Mouse (Mus musculus) CH12.LX (cell line): ENCODE measurements around the gene Wdr59. TPM values are rescaled to one million over a fixed set of nuclear protein-coding genes. Genes with fewer than 3 reads are reported as not detected.

Experiments
- DNase-seq: peaks from one replicate; pipeline ENCODE4 v3.0.0-alpha.2; 2013; ENCODE audit errors: extremely low read depth
- H3K27ac ChIP-seq: 2 replicates; pipeline ENCODE4 v1.5.1; 2012; ENCODE audit warnings: low read depth, mild to moderate bottlenecking, control low read depth, moderate library complexity; ENCODE audit not compliant: insufficient read depth
- H3K27me3 ChIP-seq: replicated peaks from 2 replicates; pipeline ENCODE3; 2012; ENCODE audit warnings: inconsistent platforms
- H3K36me3 ChIP-seq, 2 experiments: replicated peaks in 1 of 2; 2 replicates each; pipeline versions ENCODE3 to v1.6.1; 2012; ENCODE audit warnings: inconsistent platforms in 1 of 2, low read length in 1 of 2, mild to moderate bottlenecking in 1 of 2, mixed read lengths in 1 of 2, moderate library complexity in 1 of 2; ENCODE audit not compliant: control insufficient read depth in 1 of 2, insufficient read depth in 1 of 2
- H3K4me1 ChIP-seq, 2 experiments: 2 replicates each; pipeline ENCODE4 v1.6.1; 2012; ENCODE audit warnings: inconsistent platforms in 1 of 2, moderate library complexity in 1 of 2; ENCODE audit not compliant: insufficient read depth in 2 of 2, control insufficient read depth in 1 of 2
- H3K4me2 ChIP-seq: 2 replicates; pipeline ENCODE4 v1.6.1; 2012; ENCODE audit warnings: low read depth, mild to moderate bottlenecking, control low read depth; ENCODE audit not compliant: poor library complexity, insufficient read depth, severe bottlenecking
- H3K4me3 ChIP-seq, 3 experiments: fragments of 150-350 bp in 1 of 3; sonication (generic) in 1 of 3; replicated peaks in 1 of 3; 2 replicates each; pipeline versions ENCODE3 to v1.5.1; 2011 to 2012; ENCODE audit warnings: low read depth in 2 of 3, low read length in 2 of 3, mild to moderate bottlenecking in 2 of 3, moderate library complexity in 2 of 3, control low read depth in 1 of 3, improper control_type of control experiment in 1 of 3, inconsistent platforms in 1 of 3, mixed read lengths in 1 of 3; ENCODE audit not compliant: poor library complexity in 1 of 3
- H3K79me2 ChIP-seq: replicated peaks from 2 replicates; pipeline ENCODE4 v1.6.1; 2012; ENCODE audit warnings: mild to moderate bottlenecking, moderate library complexity; ENCODE audit not compliant: control insufficient read depth, poor library complexity, insufficient read depth, severe bottlenecking; ENCODE audit errors: extremely low read depth
- H3K9ac ChIP-seq: 2 replicates; pipeline ENCODE4 v1.6.1; 2012; ENCODE audit warnings: low read depth, mild to moderate bottlenecking, control low read depth, moderate library complexity; ENCODE audit not compliant: insufficient read depth
- H3K9me3 ChIP-seq: replicated peaks from 2 replicates; pipeline ENCODE3; 2012; ENCODE audit warnings: low read length, inconsistent platforms, mixed read lengths
- BHLHE40 ChIP-seq: IDR thresholded peaks from 2 replicates; pipeline ENCODE4 v1.6.1; 2011; ENCODE audit warnings: mild to moderate bottlenecking, low read depth, low read length, improper control_type of control experiment
- CHD2 ChIP-seq: IDR thresholded peaks from 2 replicates; pipeline ENCODE4 v1.6.1; 2011; ENCODE audit warnings: low read length, improper control_type of control experiment
- CTCF ChIP-seq, 2 experiments: IDR thresholded peaks in 1 of 2; conservative IDR thresholded peaks in 1 of 2; 2 replicates each; pipeline ENCODE4 v1.5.1; 2011 to 2012; ENCODE audit warnings: low read depth in 2 of 2, low read length in 2 of 2, improper control_type of control experiment in 1 of 2, inconsistent platforms in 1 of 2, mild to moderate bottlenecking in 1 of 2, moderate library complexity in 1 of 2
- ELF1 ChIP-seq: IDR thresholded peaks from 2 replicates; pipeline ENCODE4 v1.6.1; 2014; ENCODE audit warnings: low read depth, mild to moderate bottlenecking, inconsistent platforms, low read length, improper control_type of control experiment
- EP300 ChIP-seq: IDR thresholded peaks from 2 replicates; pipeline ENCODE4 v1.6.1; 2011; ENCODE audit warnings: low read length, improper control_type of control experiment
- GABPA ChIP-seq: IDR thresholded peaks from 2 replicates; pipeline ENCODE4 v1.6.1; 2012; ENCODE audit warnings: low read depth, low read length, improper control_type of control experiment, inconsistent platforms; ENCODE audit not compliant: insufficient replicate concordance
- IRF4 ChIP-seq: IDR thresholded peaks from 2 replicates; pipeline ENCODE4 v1.6.1; 2014; ENCODE audit warnings: low read depth, mild to moderate bottlenecking, inconsistent platforms, low read length, improper control_type of control experiment
- JUND ChIP-seq: conservative IDR thresholded peaks from 2 replicates; pipeline ENCODE4 v1.6.1; 2011; ENCODE audit warnings: low read depth, low read length, improper control_type of control experiment
- KAT2A ChIP-seq: IDR thresholded peaks from 2 replicates; pipeline ENCODE4 v1.6.1; 2012; ENCODE audit warnings: low read length, improper control_type of control experiment, inconsistent platforms; ENCODE audit not compliant: insufficient replicate concordance
- MAX ChIP-seq: IDR thresholded peaks from 2 replicates; pipeline ENCODE4 v1.6.1; 2011; ENCODE audit warnings: low read length, improper control_type of control experiment
- NRF1 ChIP-seq: IDR thresholded peaks from 2 replicates; pipeline ENCODE4 v1.6.1; 2014; ENCODE audit warnings: low read depth, mild to moderate bottlenecking, inconsistent platforms, low read length, improper control_type of control experiment, moderate library complexity
- POLR2A ChIP-seq: IDR thresholded peaks from 2 replicates; pipeline ENCODE4 v1.6.1; 2011; ENCODE audit warnings: low read depth, mild to moderate bottlenecking, improper control_type of control experiment, low read length
- RCOR1 ChIP-seq: conservative IDR thresholded peaks from 2 replicates; pipeline ENCODE4 v1.6.1; 2012; ENCODE audit warnings: low read depth, mild to moderate bottlenecking, inconsistent platforms, low read length, improper control_type of control experiment
- SIN3A ChIP-seq: IDR thresholded peaks from 2 replicates; pipeline ENCODE4 v1.6.1; 2012; ENCODE audit warnings: low read length, improper control_type of control experiment, inconsistent platforms
- TCF12 ChIP-seq: IDR thresholded peaks from 2 replicates; pipeline ENCODE4 v1.6.1; 2014; ENCODE audit warnings: low read depth, mild to moderate bottlenecking, inconsistent platforms, low read length, improper control_type of control experiment
- USF1 ChIP-seq: IDR thresholded peaks from 2 replicates; pipeline ENCODE4 v1.6.1; 2014; ENCODE audit warnings: low read depth, mild to moderate bottlenecking, inconsistent platforms, low read length, improper control_type of control experiment
- dilution Hi-C: fragments of 300-500 bp; cut with MboI; formaldehyde crosslinking; loops from 2 replicates; pipeline ENCODE4 v1.14.3; 2020; ENCODE audit warnings: low sequenced_read_pairs; ENCODE audit not compliant: extremely low pct_unique_long_range_greater_than_20kb, extremely low pct_ligation_motif_present
- in situ Hi-C: fragments of 300-500 bp; cut with MboI; formaldehyde crosslinking; loops from 3 replicates; pipeline ENCODE4 v1.14.3; 2019; ENCODE audit warnings: low sequenced_read_pairs, low pct_ligation_motif_present, low pct_unique_long_range_greater_than_20kb, mixed read lengths
- polyA plus RNA-seq: library from polyadenylated mRNA; unstranded; fragments of >175 nt; gene quantifications from 2 replicates; pipeline ENCODE4 v1.2.1, GENCODE M21; 2012; ENCODE audit warnings: low read depth; ENCODE audit not compliant: insufficient read length
- total RNA-seq, 2 experiments: library from RNA; depleted of rRNA; stranded (reverse); fragments of 300-350 nt in 1 of 2; fragments of >200 nt in 1 of 2; gene quantifications; 2 replicates each; pipeline ENCODE4 v1.2.3; 2012 to 2014

Gene Wdr59
- total and polyA plus RNA-seq, 3 experiments, result 6.2 to 15.6 (median 8.1) TPM

GRCm38 (mm10) chr8:111512941-111513340 is 9.0 kb downstream of the Wdr59 start:
- Histone ChIP-seq H3K4me1 (peaks cover 0 to 9% of the 10 kb centered on the region in 2 experiments; a peak in 2 of 4 replicates), H3K4me2 (no peak overlapping the region), H3K27me3 (no peaks in the 10 kb centered on the region), H3K36me3 (peaks cover 0 to 43% of the 10 kb centered on the region in 2 experiments), H3K27ac (no peak overlapping the region), H3K9me3 (peaks cover 10% of the 10 kb centered on the region), H3K4me3 (no peak overlapping the region), H3K9ac (no peak overlapping the region), H3K79me2 (peaks cover 1% of the 10 kb centered on the region; the same call in 1 of the 2 replicates)
- in situ Hi-C loops, result no loop called here
- dilution Hi-C loops, result no loop called here
- TF ChIP-seq NRF1 (no peak), CTCF (conservative IDR thresholded peaks at IDR 0.05 in 1 of 2, IDR thresholded peaks at IDR 0.05 in 1 of 2; ENCODE audit: low read depth in 2 of 2, low read length in 2 of 2) (no peak), TCF12 (no peak), SIN3A (no peak), MAX (no peak), EP300 (no peak), USF1 (no peak), JUND (no peak), RCOR1 (no peak)
- TF ChIP-seq, all 38 proteins: peak for 0
- DNase-seq, result no peak

DNA sequence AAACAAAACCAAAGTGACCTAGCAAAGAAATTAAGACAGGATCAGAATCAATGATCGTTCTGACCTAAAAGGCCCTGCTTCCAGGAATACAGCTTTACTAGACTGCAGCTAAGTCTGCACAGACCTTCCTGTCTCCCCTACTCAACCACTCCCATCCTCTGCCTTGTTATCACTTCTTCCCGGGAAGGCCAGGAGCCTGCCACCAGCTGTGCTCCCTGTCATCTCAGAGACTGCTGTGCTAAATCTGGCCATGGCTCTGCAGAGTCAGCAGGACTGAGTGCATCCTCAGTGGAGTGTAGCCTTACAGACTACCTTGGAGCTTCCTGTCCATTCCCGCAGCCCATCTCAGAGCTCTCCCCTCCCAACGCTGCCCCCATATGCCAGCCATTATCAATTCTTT is 11.5 kb downstream of the Wdr59 start:
- in situ Hi-C loops (no loop called here), dilution Hi-C loops (no loop called here)
- DNase-seq, result no peak
- H3K9me3 ChIP-seq, result no peaks in the 10 kb centered on the region
- H3K4me3 ChIP-seq, result no peak overlapping the region
- H3K79me2 ChIP-seq, result 0 out of 2 replicates have a peak, but pooled peaks cover 2% of the 10 kb centered on the region
- no peak overlapping the region for H3K4me2 ChIP-seq
- no peak for TF ChIP-seq EP300
- no peak for TF ChIP-seq GABPA
- no peak for TF ChIP-seq KAT2A
- no peak for TF ChIP-seq IRF4
- no peak for TF ChIP-seq BHLHE40
- no peak for TF ChIP-seq JUND
- TF ChIP-seq POLR2A, result no peak
- TF ChIP-seq SIN3A, result no peak
- TF ChIP-seq TCF12, result no peak
- no peak for TF ChIP-seq CHD2
- TF ChIP-seq, all 38 proteins: peak for 0
- no peak overlapping the region for H3K9ac ChIP-seq
- peaks cover 0 to 42% of the 10 kb centered on the region in 2 experiments for H3K36me3 ChIP-seq
- no peaks in the 10 kb centered on the region for H3K27me3 ChIP-seq
- no peak overlapping the region for H3K27ac ChIP-seq
- H3K4me1 ChIP-seq, result peaks cover 0 to 4% of the 10 kb centered on the region in 2 experiments; a peak in 1 of 4 replicates

GRCm38 (mm10) chr8:111509278-111509677 is 12.6 kb downstream of the Wdr59 start:
- no peak overlapping the region for H3K9ac ChIP-seq
- dilution Hi-C loops, result no loop called here
- no peak for DNase-seq
- H3K4me1 ChIP-seq, result peaks cover 0 to 4% of the 10 kb centered on the region in 2 experiments; a peak in 1 of 4 replicates
- peaks cover 3 to 38% of the 10 kb centered on the region in 2 experiments for H3K36me3 ChIP-seq
- 0 out of 2 replicates have a peak, but pooled peaks cover 2% of the 10 kb centered on the region for H3K79me2 ChIP-seq
- TF ChIP-seq NRF1 (no peak), ELF1 (no peak)
- no peaks in the 10 kb centered on the region for H3K9me3 ChIP-seq
- H3K4me2 ChIP-seq, result no peak overlapping the region
- H3K27me3 ChIP-seq, result no peaks in the 10 kb centered on the region
- no peak overlapping the region for H3K4me3 ChIP-seq
- in situ Hi-C loops, result no loop called here
- H3K27ac ChIP-seq, result no peak overlapping the region
